Mouse (Mus musculus): Measurements from ENCODE around the gene Zkscan1.
"Not testable (repeated sequence)": the region's sequence is repeated elsewhere in the genome, so short reads cannot be mapped to it uniquely, and the experiment has no call there.

Zkscan1 gene

DNA sequence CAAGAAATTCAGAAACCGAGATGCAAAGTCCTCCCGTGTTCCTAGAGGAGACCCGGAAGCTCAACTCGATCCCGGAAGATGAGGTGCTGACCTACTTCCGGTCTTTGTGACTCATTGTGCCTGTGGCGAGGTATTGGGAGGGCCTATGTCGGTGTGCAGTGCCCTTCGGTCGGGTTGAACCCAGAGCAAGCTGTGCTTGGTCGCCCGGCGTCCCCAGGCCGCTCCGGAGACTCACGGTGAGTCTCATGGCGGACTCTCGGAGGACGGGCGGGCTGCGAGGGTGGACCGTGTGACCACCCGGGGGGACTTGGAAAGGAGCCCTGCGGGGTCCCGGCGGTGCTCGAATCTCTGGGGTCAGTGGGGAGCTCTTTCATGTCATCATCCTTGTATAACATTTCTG, at the start of gene Zkscan1:
Zkscan1 (plus strand) TSS at position 89 of the 400 bp plus-strand sequence.
- peak; percentile 64 for DNase-seq (ENCODE audit: low read depth in 1 of 2, low spot score in 2 of 2)

DNA sequence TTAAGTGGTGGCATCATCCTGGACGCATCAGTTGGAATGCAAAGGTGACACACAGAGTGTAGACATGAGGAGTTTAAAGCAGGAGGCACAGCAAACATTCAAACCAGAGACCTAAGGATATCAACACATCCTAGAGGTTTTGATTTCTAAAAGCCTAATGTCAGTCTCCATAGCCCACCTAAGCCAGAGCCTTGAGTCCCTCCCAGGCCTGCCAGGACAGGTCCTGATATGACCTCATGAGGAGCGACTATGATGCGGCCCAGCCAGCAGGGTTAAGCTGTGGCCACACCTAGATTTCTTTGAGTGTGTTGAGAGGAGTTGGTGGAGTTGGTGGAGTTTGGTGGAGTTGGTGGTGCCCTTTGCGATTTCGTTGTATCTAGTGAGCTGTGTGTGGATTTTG, 32.0 kb upstream of the Zkscan1 start, which contains the start of gene Smok3c:
Smok3c (plus strand) TSS at position 301 of the 400 bp plus-strand sequence.
- DNase-seq (ENCODE audit: low read depth in 1 of 2, low spot score in 2 of 2) = not testable (repeated sequence)

DNA sequence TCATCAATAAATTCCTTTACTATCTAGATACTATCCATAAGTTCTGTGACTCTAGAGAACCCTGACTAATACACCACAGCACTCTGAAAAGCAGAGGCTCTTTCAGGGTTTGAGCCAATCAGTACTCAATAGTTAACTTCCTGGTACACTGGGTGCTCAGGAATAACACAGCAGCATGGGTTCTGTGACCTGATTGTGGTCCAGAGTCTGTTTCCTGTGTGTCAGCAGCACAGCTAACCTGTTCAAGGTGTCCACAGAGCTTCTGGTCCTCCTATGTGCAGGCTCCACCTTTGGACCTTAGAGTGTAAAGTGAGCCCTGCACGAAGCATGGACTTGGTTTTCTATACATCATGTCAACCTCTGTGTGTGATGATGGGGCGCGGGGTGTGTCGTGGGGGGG, 11.1 kb upstream of the Zkscan1 start:
- DNase-seq (ENCODE audit: low read depth in 1 of 2, low spot score in 2 of 2) = no peak

DNA sequence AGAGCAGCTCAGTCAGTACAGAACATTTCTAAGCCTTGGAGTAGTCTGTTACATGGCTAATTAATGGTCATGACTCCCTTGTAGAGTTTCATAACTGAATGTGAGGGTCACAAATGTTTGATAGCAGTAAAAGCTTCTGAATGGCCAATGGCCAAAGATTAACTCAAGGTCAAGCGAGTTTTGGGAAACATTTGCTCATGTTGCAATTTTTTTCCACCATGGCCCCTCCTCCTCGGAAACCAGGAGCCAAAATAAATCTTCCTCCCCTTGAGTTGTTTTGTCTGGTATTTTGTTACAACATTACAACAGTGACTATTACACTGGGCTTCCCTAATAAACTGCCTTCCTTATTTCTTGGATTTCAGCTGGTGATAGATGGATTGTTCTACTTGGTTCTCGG, 9.2 kb upstream of the Zkscan1 start:
- DNase-seq (ENCODE audit: low read depth in 1 of 2, low spot score in 2 of 2) = no peak

DNA sequence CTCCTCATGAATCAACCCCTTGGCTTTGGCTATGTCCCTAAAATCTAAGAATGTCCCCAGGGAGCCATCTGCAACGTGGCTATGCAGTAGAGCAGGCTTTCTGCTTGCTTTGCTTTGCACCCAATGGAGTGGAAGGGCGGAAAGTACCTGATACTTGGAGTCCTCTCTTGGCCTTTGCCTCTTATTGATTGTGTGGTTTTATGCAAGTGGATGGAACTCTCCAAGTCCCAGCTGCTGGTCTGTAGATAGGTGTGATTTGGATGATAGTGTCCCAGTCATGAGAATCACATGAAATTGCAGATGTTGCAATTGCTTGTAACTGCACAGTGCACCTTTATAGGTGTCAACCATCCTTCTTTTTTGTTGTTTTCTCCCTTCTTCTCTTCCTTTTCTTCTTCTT, 8.7 kb upstream of the Zkscan1 start:
- DNase-seq (ENCODE audit: low read depth in 1 of 2, low spot score in 2 of 2) = no peak

DNA sequence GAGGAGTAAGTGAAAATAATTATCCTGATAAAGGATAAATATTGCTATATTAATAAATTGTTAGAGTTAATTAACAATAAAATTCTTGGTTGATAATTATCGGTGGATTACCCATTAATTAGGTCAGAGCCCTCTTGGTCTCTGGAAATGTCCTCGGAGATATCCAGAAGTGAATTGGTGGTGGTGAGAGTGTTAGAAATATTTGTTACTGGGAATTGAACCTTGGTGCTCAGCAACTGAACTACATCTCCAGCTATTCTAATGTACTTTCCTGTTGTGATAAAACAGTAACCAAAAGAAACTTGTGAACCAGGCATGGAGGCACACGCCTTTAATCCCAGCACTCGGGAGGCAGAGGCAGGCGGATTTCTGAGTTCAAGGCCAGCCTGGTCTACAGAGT, 4.4 kb upstream of the Zkscan1 start:
- no peak for DNase-seq (ENCODE audit: low read depth in 1 of 2, low spot score in 2 of 2)

DNA sequence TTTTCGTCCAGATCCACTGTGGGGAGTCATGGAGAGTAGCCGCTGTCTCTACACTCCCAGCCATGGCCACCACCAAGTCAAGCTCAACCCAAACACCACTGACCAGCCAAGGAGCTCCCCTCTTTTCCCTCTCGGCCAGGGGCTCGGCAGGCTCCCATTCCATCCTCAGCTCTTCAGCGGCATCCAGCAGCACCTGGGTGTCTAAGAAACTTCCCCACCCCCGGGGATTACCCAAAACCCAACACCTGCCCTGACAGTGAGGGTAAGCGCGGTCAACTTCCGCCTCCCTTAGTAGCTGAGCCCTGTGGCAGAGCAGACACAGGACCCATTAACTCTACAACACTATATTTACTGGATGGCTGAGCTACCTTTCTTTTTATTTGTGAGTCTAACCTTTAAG, 3.4 kb upstream of the Zkscan1 start:
- DNase-seq (ENCODE audit: low read depth in 1 of 2, low spot score in 2 of 2) = no peak

DNA sequence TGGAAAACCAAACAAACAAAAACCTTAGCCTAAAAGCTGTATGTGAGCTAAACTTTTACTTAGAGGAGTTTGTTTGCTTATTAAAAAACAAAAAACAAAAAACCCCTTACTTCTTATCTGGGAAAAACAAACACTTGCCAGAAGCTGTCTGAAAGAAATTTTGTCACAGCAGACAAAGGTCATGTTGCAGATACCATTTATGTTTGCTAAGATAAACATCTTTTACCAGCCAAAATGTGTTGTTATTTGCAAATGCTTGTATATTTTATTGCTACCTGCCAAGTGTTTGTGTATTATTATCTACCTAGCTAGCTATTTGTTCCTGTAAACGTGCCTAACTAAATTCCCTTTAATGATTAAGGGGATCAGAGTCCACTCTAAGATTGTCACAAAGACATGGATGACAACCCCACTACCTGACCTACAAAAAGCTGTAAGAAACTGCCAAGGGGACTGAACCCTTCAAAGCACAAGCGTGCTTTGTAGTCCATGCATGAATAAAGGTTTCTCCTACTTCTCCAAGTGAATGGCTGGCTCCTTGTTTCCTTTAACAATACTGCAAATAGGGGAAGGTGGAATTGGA, 1.5 kb upstream of the Zkscan1 start:
- no peak for DNase-seq (ENCODE audit: low read depth in 1 of 2, low spot score in 2 of 2)

DNA sequence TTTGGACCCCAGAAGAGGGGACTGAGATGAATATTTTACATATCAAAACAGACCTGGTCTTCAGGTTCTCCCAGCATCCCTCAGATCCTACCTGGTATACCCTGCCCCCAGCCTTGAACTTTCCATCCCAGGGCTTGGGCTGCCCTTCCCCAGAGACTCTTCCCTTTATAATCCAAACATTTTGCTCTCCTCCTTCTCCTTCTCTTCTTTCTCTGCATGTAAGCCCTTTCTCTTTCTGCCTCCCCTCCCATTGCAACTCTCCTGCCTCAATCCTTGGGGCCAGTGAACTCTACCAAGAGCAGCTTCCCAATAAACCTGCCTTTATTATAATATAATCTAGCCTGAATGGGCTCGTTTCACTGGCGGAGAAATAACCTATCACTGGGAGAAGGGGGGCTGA, 948 bp upstream of the Zkscan1 start:
- DNase-seq (ENCODE audit: low read depth in 1 of 2, low spot score in 2 of 2) = no peak

DNA sequence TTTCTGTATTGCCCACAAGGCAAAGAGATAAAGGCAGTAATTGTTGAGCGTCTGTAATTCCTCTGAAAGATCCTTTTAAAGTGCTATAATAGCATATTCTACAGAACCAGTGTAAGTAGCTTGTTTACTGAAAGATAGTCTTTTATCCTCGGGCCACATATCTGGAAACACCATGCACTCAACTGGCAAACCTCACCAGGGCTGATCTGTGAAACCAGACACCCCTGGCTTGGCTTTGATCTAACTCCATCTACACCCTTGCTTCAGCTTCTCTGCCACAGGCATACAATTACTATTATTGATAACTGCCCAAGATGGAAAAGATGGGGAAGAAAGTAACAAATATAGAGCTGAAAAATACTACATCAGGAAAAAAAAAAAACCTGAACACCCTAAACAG, 377 bp upstream of the Zkscan1 start:
- DNase-seq (ENCODE audit: low read depth in 1 of 2, low spot score in 2 of 2) = no peak

DNA sequence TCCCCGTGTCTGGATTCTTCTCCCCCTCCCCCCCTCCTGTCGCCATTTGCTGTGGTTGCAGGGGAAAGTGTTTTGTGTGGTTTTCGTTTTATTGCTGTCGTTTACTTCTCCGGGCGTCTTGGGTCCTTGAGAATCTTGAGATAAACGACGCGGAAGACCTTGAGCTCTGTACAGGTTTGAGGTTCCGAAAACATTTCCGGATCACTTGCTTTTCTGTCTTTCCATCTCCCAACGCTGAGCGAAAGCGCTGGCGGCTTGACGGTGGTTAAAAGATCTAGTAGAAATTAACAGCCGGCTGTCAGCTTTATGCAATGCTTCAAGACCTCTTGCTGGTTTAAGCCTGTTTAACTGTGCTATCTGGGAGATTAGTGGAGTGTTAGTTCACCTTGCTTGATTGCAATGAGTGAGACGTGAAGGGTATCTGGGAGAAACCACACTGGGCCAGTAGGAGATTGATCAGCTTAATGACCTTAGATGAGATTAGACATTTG, 582 bp downstream of the Zkscan1 start:
- DNase-seq (ENCODE audit: low read depth in 1 of 2, low spot score in 2 of 2) = no peak

DNA sequence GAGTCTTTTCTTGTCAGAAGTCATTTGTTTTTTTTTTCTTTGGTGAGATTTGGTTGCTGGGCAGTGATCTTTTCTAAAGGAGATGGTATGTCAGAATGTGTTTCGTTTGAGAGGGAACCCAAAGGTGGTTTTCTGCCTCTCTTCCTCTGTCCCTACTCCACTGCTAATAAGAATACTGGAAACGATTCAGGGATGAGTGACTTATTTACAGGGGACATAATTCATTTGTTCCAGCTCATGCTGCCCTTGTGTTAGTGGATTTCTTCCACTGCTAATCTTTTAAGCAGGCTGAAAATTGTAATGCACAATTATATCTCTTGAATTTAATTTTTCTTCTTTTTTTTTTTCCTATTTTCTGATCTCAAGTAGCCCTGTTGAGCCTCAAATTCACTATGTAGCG, 2.0 kb downstream of the Zkscan1 start:
- DNase-seq (ENCODE audit: low read depth in 1 of 2, low spot score in 2 of 2) = no peak

DNA sequence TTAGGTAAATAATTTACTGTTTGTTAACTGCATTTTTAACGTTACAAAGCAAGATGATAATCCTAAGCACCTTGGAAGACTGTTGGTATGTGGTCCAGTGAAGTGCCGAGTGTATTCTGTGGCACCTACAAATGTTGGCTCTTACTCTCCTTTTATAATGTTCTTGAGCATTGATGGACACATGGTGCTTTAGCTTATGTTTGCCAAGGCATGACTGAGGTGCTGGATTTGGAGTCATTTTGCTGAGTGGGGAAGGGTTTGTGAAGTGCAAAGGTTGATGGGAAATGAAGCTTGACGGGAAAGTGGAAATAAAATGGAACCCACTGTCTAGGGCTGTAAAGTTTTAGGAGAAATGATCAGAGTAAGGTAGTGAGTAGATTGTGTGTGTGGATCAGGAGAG, 3.5 kb downstream of the Zkscan1 start:
- no peak for DNase-seq (ENCODE audit: low read depth in 1 of 2, low spot score in 2 of 2)

DNA sequence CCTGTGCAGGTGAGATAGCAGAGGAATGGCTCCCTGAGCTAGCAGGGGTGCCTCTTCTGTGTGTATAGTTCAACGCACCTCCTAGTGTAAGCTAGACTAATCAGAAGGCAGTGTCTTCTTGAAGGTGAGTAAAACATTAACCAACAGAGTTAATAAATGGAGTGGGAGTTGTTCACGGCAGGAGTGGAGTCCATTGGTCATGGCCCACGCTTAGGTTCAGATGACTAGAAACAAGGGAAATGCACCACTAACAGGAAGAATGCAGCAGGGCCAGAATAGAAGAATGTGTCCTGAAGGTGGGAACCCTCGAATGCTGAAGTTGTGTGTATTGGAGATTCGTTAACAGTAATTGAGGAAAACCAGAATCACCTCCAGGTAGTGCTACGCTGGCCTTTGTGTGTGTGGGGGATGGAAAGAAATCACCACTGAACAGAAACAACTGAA, 4.2 kb downstream of the Zkscan1 start:
- no peak for DNase-seq (ENCODE audit: low read depth in 1 of 2, low spot score in 2 of 2)

DNA sequence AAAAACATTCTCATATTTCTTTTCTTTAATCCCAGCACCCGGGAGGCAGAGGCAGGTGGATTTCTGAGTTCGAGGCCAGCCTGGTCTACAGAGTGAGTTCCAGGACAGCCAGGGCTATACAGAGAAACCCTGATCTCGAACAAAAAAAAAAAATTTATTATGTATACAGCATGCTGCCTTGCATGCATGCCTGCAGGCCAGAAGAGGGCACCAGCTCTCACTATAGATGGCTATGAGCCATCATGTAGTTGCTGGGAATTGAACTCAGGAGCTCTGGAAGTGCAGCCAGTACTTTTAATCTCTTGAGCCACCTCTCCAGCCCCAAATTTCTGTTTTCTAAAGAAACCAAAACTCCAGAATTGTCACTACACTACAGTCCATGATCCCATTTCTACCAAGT, 5.4 kb downstream of the Zkscan1 start:
- DNase-seq (ENCODE audit: low read depth in 1 of 2, low spot score in 2 of 2) = no peak

DNA sequence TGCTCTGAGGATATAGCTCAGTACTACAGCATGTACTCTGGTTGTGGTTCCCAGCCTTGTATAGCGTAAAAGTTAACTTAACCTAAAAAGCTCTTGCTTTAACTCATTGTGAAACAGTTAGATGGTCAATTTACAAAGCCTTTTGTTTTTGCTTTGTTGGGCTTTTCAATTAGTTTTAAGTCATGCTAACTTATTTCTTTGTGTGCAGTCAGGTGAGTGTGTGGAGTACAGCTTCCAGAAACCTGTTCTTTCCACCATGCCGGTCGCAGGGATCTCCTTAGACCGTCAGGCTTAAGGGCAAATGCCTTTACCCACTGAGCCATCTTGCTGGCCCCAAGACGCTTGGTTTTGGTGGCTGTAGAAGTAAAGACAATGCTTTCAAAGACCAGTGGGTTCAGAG, 5.9 kb downstream of the Zkscan1 start:
- DNase-seq (ENCODE audit: low read depth in 1 of 2, low spot score in 2 of 2) = no peak

DNA sequence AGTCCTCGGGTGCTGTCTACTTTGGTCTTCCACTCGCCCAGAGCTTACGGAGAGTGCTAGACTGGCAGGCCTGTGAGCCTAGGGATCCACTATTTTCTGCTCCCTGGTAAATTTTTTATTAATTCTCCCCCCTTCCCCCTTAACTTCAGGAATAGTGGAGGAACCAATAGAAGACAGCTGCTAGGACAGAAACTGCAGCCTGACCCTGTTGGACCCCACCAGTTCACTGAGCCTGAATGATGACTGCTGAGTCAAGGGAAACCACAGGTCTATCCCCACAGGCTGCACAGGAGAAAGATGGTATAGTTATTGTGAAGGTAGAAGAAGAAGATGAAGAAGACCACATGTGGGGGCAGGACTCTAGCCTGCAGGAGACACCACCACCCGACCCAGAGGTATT, 7.9 kb downstream of the Zkscan1 start:
- no peak for DNase-seq (ENCODE audit: low read depth in 1 of 2, low spot score in 2 of 2)

DNA sequence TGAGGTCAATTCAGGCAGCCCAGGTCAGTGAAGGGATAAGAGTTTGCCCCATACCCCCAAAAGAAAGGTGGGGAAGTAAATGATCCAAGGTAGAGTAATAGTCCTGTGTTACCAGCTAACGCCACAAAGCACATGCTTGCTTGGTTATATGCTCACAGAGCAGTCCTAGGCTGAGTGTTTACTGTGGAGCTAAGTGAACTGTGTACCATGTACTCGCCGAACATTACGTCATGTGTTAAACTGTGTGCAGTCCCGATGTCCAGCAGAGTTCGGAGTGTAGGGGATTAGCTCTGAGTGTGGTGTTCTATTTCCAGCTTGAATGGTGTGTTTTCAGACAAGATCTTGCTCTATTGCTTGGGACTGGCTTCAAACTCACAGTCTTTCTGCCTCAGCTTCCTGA, 9.6 kb downstream of the Zkscan1 start:
- no peak for DNase-seq (ENCODE audit: low read depth in 1 of 2, low spot score in 2 of 2)

DNA sequence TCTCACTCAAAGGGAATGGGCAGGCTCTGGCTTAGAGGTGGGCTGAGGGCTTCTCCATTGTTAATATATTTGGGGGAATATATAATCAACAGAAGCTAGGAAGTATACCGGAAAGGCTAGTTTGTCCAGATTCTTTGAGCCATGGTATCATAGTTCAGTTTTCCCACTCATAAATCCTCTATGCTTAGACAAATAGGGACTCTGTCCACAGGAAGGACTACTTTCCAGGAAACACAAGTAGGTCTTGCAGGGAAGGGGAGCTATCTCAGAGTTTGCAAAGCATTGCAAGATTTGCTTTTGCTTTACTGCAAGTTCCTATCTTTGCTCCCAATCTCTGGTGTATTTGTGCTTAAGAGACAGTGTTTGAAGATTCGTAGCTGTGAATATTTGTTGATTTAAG, 20.1 kb downstream of the Zkscan1 start:
- no peak for DNase-seq (ENCODE audit: low read depth in 1 of 2, low spot score in 2 of 2)

DNA sequence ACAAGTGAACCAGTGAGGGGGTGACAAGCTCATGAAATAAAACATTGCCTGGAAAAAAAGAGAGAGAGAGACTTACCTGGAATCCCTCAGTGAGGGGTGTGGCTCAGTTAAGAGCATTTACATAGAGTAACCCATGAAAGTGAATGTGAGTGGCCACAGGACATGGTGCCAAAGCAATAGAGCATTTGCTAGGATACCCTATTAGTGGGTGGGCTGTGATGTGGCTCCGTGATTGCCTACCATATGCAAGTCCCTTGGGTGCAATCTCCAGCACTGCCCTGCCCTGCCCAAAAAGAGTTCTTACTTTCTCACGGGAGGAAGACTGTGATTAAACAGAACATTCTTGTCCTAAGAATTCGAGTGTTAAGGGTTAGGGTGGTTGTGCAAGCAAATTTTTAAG, 22.2 kb downstream of the Zkscan1 start:
- no peak for DNase-seq (ENCODE audit: low read depth in 1 of 2, low spot score in 2 of 2)

DNA sequence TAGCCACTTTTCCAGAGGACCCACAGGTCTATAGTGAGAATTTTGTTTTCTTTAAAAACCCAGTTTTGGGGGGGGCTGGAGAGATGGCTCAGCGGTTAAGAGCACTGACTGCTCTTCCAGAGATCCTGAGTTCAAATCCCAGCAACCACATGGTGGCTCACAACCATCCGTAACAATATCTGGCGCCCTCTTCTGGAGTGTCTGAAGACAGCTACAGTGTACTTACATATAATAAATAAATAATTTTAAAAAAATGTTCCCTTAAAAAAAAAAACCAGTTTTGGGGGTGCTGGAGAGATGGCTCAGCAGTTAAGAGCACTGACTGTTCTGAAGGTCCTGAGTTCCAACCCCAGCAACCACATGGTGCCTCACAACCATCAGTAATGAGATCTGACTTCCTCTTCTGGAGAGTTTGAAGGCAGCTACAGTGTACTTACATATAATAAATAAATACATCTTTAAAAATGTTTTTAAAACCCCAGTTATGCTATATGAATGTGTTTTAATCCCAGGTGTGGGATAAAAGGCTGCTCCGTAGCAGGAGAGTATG, 25.0 kb downstream of the Zkscan1 start:
- DNase-seq (ENCODE audit: low read depth in 1 of 2, low spot score in 2 of 2) = not testable (repeated sequence)

DNA sequence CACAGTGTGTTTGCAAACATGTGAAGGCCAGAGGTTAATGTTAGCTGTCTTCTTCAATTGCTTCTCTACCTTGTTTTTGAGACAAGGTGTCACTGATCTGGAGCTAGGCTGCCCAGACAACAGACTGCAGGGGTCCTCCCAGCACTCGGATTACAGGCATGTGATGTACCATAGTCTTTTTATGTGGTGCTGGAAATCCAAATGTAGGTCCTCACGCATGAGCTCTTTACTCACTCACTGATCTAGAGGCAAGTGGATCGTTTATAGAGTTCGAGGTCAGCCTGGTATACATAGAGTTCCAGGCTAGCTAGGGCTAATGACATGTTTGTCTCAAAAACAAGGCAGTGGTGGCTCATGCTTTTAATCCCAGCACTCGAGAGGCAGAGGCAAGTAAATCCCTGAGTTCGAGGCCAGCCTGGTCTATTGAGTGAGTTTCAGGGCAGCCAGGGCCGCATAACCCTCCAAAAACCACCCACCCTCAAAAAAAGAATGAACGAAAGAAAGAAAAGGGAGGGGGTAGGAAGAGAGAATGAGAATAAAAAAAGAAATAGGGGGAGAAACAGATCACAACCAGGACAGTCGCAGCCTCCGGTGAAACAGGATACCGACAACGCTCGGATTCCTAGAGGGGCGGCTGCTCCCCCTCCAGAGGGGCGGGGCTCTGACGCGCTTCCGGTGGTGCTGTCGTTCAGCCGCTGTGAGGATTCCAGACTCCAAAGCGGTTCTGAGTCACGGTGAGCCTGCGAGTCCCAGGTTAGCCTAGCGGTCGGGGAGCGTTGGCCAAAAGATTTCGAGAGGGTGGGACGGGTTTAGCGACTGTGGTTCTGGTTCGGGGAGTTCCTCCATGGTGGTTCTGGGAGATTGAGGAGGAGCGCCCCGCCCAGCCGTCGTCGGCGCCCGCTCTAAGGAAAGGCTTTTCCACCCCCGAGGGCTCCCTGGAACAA, 31.6 kb downstream of the Zkscan1 start, which contains the start of gene Zscan21:
Zscan21 (plus strand) TSS at position 649 of the 944 bp plus-strand sequence.
- peak; percentile 38 to 64 for DNase-seq (ENCODE audit: low read depth in 1 of 2, low spot score in 2 of 2)
